Mouse (Mus musculus): ENCODE measurements at regions not wholly inside any gene's neighbourhood (a gene's known extent, or its start where the extent isn't known, plus 50 kb on each side); places are given as distances from the start of the nearest gene placed in this dataset.
"Not testable (repeated sequence)": the region's sequence is repeated elsewhere in the genome, so short reads cannot be mapped to it uniquely, and the experiment has no call there.

- no peak for DNase-seq (ENCODE audit: low spot score)
These were observed 3289.4 kb downstream of the Gm37988 start for GRCm38 (mm10) chr1:8097046-8097445.

GRCm38 (mm10) chr1:8123021-8123420 lies 3290.9 kb upstream of the A830018L16Rik start:
- peak; percentile 41 for DNase-seq (ENCODE audit: low spot score)

- not testable (repeated sequence) for DNase-seq (ENCODE audit: low spot score)
These were observed 3279.2 kb upstream of the A830018L16Rik start for GRCm38 (mm10) chr1:8134434-8135433.

- no peak for DNase-seq (ENCODE audit: low spot score)
These were observed 3271.3 kb upstream of the A830018L16Rik start for GRCm38 (mm10) chr1:8142583-8142982.

- DNase-seq (ENCODE audit: low spot score) = no peak
These were observed 3240.7 kb upstream of the A830018L16Rik start for GRCm38 (mm10) chr1:8173196-8173595.
